Mouse (Mus musculus) intestine, postnatal 0 days (tissue): ENCODE results near the gene B3gat1. TPM values are rescaled to one million over a fixed set of nuclear protein-coding genes. Genes with fewer than 3 reads are reported as not detected.

Source experiments
- ATAC-seq: fragments of 200-750 bp; cut with Nextera tagmentation; 2 replicates; pipeline ENCODE4 v1.8.0; 2017; ENCODE audit warnings: mild to moderate bottlenecking, moderate TSS enrichment, moderate library complexity
- H3K27ac ChIP-seq: fragments of 300-500 bp; sonication (generic); 2 replicates; pipeline ENCODE4 v1.5.1; 2014; ENCODE audit warnings: mild to moderate bottlenecking, low read depth, low read length, moderate library complexity
- H3K27me3 ChIP-seq: fragments of 300-500 bp; sonication (generic); replicated peaks from 2 replicates; pipeline ENCODE4 v1.6.1; 2014; ENCODE audit warnings: low read length, mixed read lengths; ENCODE audit not compliant: control insufficient read depth, insufficient read depth
- H3K36me3 ChIP-seq: fragments of 300-500 bp; sonication (generic); 2 replicates; pipeline ENCODE4 v1.6.1; 2014; ENCODE audit warnings: mild to moderate bottlenecking, moderate library complexity; ENCODE audit not compliant: control insufficient read depth, insufficient read depth
- H3K4me1 ChIP-seq: fragments of 300-500 bp; sonication (generic); replicated peaks from 2 replicates; pipeline ENCODE4 v1.6.1; 2014; ENCODE audit warnings: antibody characterized with exemption, low read length, mixed read lengths; ENCODE audit not compliant: control insufficient read depth, insufficient read depth
- H3K4me2 ChIP-seq: fragments of 300-500 bp; sonication (generic); replicated peaks from 2 replicates; pipeline ENCODE4 v1.6.1; 2014; ENCODE audit warnings: low read depth, mild to moderate bottlenecking, moderate library complexity
- H3K4me3 ChIP-seq: fragments of 300-500 bp; sonication (generic); 2 replicates; pipeline ENCODE4 v1.5.1; 2014; ENCODE audit warnings: low read depth, low read length
- H3K9ac ChIP-seq: fragments of 300-500 bp; sonication (generic); 2 replicates; pipeline ENCODE4 v1.6.1; 2014; ENCODE audit warnings: mild to moderate bottlenecking, low read depth, low read length
- H3K9me3 ChIP-seq: fragments of 300-500 bp; sonication (generic); 2 replicates; pipeline ENCODE4 v1.6.1; 2016; ENCODE audit warnings: mixed run types; ENCODE audit not compliant: control insufficient read depth
- CTCF ChIP-seq: sonication (generic); IDR thresholded peaks from 2 replicates; pipeline ENCODE4 v1.5.1; 2016; ENCODE audit warnings: low read depth, mild to moderate bottlenecking, control low read depth, antibody characterized with exemption, moderate library complexity
- WGBS: fragments of 180-500 bp; shearing (Covaris S2); extraction: QIAGEN DNeasy Blood & Tissue Kit; methylation state at CpG from one replicate; pipeline ENCODE4 v1.1.7; 2014; 5-methylcytosine and 5-hydroxymethylcytosine counted together
- polyA plus RNA-seq: library from polyadenylated mRNA; unstranded; fragments of >200 nt; fragmentation: Nextera tagmentation; extraction: Ambion mirVana; gene quantifications from 2 replicates; pipeline ENCODE4 v1.2.1, GENCODE M21; 2015

B3gat1 gene
- polyA plus RNA-seq, 1 experiment from 2014 or later, result 0.05 TPM

- H3K27ac ChIP-seq, result no peak overlapping the region
- H3K9ac ChIP-seq, result no peak overlapping the region
- no peak for TF ChIP-seq CTCF
- no peaks in the 10 kb centered on the region for H3K27me3 ChIP-seq
- H3K36me3 ChIP-seq, result no peaks in the 10 kb centered on the region
- no peak overlapping the region for H3K4me3 ChIP-seq
- WGBS, result 74% methylated on average over 2 of the region's 2 CpGs
- H3K4me2 ChIP-seq, result no peak overlapping the region
- H3K4me1 ChIP-seq, result 0 out of 2 replicates have a peak, but pooled peaks cover 6% of the 10 kb centered on the region
- no peaks in the 10 kb centered on the region for H3K9me3 ChIP-seq
- no peak for ATAC-seq
Observed at GRCm38 (mm10) chr9:26808735-26809134, 75.2 kb downstream of the B3gat1 start.

Other genes with a start within 250 kb of the B3gat1 start
- gene Glb1l2, start 72.7 kb downstream of the B3gat1 start, polyA plus RNA-seq, result 0.34 and 0.50 TPM in 2 replicates
- gene Glb1l3, start 127.2 kb downstream of the B3gat1 start, polyA plus RNA-seq, result not detected in 2 replicates
- gene Gm1110, start 189.4 kb downstream of the B3gat1 start, polyA plus RNA-seq, result not detected in 2 replicates